Mouse (Mus musculus): ENCODE measurements around the gene Faxc. TPM values are rescaled to one million over a fixed set of nuclear protein-coding genes. Genes with fewer than 3 reads are reported as not detected.

The Faxc gene
- polyA plus RNA-seq, 1 experiment from 2014 or later = 0.47 TPM

DNA sequence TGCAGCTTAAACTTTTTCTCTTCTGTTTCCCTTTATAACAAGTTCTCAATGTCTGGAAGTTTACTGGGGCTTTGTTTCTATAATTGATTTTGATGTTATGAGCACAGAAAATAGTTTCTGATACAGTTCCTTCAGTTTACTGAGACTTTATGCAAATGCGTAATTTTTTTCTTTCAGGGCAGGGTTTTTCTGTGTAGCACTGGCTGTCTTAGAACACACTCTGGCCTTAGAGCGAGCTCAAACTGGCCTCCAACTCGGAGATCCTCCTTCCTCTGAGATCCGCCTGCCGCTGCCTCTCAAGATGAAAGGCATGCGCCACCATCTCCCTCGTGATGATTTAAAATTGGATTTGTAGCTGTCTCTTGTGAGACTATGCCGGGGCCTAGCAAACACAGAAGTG lies 6.8 kb downstream of the Faxc start:
- Histone ChIP-seq H3K9me3 (ENCODE audit: low read length) (no peaks in the 10 kb centered on the region), H3K9ac (replicated peaks; ENCODE audit: low read depth) (no peak overlapping the region), H3K27me3 (replicated peaks; ENCODE audit: insufficient read depth, low read length) (no peaks in the 10 kb centered on the region), H3K4me2 (replicated peaks; ENCODE audit: low read depth, low read length) (no peak overlapping the region), H3K4me3 (ENCODE audit: low read depth, low read length) (no peak overlapping the region), H3K36me3 (ENCODE audit: insufficient read depth, low read length) (no peaks in the 10 kb centered on the region), H3K27ac (ENCODE audit: low read length) (no peak overlapping the region), H3K4me1 (ENCODE audit: insufficient read depth, low read depth, low read length) (no peaks in the 10 kb centered on the region)
- no peak for TF ChIP-seq CTCF (IDR thresholded peaks at IDR 0.05)
- no peak for TF ChIP-seq EP300 (IDR thresholded peaks at IDR 0.05)
- DNase-seq (ENCODE audit: low spot score) (no peak), ATAC-seq (no peak)
- 82% methylated on average over 8 of the region's 8 CpGs for WGBS

DNA sequence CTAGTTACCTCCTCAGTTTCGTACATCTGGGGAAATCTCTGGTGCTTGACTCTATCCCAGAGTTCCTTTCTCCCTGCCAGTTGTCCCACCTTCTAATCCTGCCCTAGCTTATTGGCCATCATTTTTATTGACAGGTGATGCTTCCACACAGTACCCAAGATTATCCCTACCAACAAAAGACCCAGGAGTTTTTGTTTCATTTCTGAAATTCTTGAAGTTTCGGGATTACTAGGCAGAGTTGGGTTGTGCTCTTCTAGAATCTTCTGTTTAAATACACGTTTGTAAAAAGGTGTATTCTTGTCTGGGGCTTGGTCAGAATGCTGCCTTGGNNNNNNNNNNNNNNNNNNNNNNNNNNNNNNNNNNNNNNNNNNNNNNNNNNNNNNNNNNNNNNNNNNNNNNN lies 13.5 kb downstream of the Faxc start:
- Histone ChIP-seq H3K9ac (replicated peaks; ENCODE audit: low read depth) (no peak overlapping the region), H3K4me2 (replicated peaks; ENCODE audit: low read depth, low read length) (no peak overlapping the region), H3K27me3 (replicated peaks; ENCODE audit: insufficient read depth, low read length) (no peaks in the 10 kb centered on the region), H3K4me3 (ENCODE audit: low read depth, low read length) (no peak overlapping the region), H3K9me3 (ENCODE audit: low read length) (no peaks in the 10 kb centered on the region), H3K36me3 (ENCODE audit: insufficient read depth, low read length) (no peaks in the 10 kb centered on the region), H3K27ac (ENCODE audit: low read length) (no peak overlapping the region), H3K4me1 (ENCODE audit: insufficient read depth, low read depth, low read length) (no peaks in the 10 kb centered on the region)
- no peak for DNase-seq (ENCODE audit: low spot score)
- ATAC-seq = no peak
- TF ChIP-seq EP300 (IDR thresholded peaks at IDR 0.05) = no peak
- no peak for TF ChIP-seq CTCF (IDR thresholded peaks at IDR 0.05)
- WGBS = 81% methylated on average over 3 of the region's 3 CpGs

DNA sequence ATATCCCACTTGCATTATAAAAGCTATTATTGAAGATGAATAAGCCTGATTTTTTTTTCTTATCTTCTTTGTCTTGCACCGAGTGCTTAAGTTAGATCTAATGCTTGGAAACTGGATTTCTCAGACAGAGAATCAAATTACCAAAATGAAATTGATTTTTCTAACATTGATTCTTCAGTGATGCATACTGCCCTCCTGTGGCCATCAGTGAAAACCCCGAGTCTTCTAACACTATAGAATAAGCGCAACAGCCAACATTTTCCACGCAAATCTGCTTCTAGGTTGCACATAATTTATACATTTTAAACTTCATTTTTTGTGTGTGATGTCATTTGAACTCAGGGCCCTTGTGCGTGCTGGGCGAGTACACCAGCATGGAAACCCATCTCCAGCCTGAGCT lies 20.3 kb downstream of the Faxc start:
- Histone ChIP-seq H3K4me2 (replicated peaks; ENCODE audit: low read depth, low read length) (no peak overlapping the region), H3K27ac (ENCODE audit: low read length) (no peak overlapping the region), H3K36me3 (ENCODE audit: insufficient read depth, low read length) (no peaks in the 10 kb centered on the region), H3K4me1 (ENCODE audit: insufficient read depth, low read depth, low read length) (no peaks in the 10 kb centered on the region), H3K27me3 (replicated peaks; ENCODE audit: insufficient read depth, low read length) (no peaks in the 10 kb centered on the region), H3K4me3 (ENCODE audit: low read depth, low read length) (no peak overlapping the region), H3K9ac (replicated peaks; ENCODE audit: low read depth) (no peak overlapping the region), H3K9me3 (ENCODE audit: low read length) (no peaks in the 10 kb centered on the region)
- 33% methylated on average over 6 of the region's 6 CpGs for WGBS
- peak; percentile 41 for DNase-seq (ENCODE audit: low spot score)
- no peak for ATAC-seq
- no peak for TF ChIP-seq EP300 (IDR thresholded peaks at IDR 0.05)
- TF ChIP-seq CTCF (IDR thresholded peaks at IDR 0.05) = peak; percentile 71

DNA sequence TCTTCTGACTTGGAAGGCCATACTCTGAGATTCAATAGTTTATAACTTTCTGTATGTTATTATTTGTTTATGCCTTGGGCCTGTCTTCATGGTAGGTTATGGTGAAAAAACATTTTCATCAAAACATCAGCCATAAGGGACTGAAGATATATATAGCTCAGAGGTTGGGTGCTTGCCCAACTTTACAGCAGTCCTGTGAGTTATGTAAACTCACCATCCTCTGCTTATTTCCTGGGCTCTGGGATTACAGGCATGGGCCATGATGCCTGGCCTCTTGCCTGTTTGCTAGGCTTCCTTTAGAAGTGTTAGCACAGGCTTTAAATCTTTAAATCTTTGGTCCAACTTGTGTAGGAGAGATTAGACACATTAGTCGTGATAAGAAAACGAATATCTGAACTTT lies 21.1 kb downstream of the Faxc start:
- no peaks in the 10 kb centered on the region for H3K9me3 ChIP-seq (ENCODE audit: low read length)
- H3K4me3 ChIP-seq (ENCODE audit: low read depth, low read length) = no peak overlapping the region
- no peak overlapping the region for H3K9ac ChIP-seq (replicated peaks; ENCODE audit: low read depth)
- no peak overlapping the region for H3K27ac ChIP-seq (ENCODE audit: low read length)
- ATAC-seq (no peak), DNase-seq (ENCODE audit: low spot score) (no peak)
- 41% methylated on average over 2 of the region's 2 CpGs for WGBS
- no peaks in the 10 kb centered on the region for H3K36me3 ChIP-seq (ENCODE audit: insufficient read depth, low read length)
- no peak overlapping the region for H3K4me2 ChIP-seq (replicated peaks; ENCODE audit: low read depth, low read length)
- H3K4me1 ChIP-seq (ENCODE audit: insufficient read depth, low read depth, low read length) = no peaks in the 10 kb centered on the region
- no peaks in the 10 kb centered on the region for H3K27me3 ChIP-seq (replicated peaks; ENCODE audit: insufficient read depth, low read length)
- TF ChIP-seq EP300 (IDR thresholded peaks at IDR 0.05) (no peak), CTCF (IDR thresholded peaks at IDR 0.05) (no peak)

DNA sequence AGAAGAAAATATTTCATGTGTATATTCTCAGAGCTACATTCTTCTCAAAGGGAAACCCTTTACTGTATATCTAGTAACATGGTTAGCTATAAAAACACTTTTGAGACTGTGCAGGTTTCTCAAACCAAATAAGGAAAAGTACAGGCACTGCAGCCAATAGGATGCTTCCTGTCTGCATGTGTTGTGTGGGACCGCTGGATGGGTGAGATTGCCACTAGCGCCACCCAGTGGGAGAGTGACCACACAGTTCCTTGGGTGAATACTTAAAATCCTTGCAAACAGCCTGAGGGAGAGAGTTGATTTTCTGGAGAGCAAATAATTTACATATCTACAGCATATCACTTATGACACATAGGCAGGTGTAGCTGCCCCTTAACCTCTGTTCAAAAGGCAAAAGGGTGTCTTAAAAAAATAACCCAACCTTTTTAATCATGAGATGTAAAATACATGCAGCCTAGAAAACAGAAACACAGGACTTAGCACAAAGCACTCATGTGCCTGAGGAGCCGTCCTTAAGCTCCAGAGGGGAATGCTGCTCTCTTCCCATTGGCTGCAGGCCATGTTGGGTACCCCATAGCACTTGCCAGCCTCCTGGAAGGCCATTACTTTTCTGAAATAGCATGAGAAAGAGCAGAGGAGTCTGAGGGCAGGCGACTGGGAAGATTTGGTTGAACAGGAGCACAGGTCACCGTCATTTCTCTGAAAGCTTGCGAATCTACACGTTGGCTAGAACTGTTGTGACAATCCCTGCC lies 26.6 kb downstream of the Faxc start:
- Histone ChIP-seq H3K4me2 (replicated peaks; ENCODE audit: low read depth, low read length) (no peak overlapping the region), H3K36me3 (ENCODE audit: insufficient read depth, low read length) (no peaks in the 10 kb centered on the region), H3K4me1 (ENCODE audit: insufficient read depth, low read depth, low read length) (no peaks in the 10 kb centered on the region), H3K27me3 (replicated peaks; ENCODE audit: insufficient read depth, low read length) (no peaks in the 10 kb centered on the region), H3K9ac (replicated peaks; ENCODE audit: low read depth) (no peak overlapping the region), H3K27ac (ENCODE audit: low read length) (no peak overlapping the region), H3K4me3 (ENCODE audit: low read depth, low read length) (no peak overlapping the region), H3K9me3 (ENCODE audit: low read length) (no peaks in the 10 kb centered on the region)
- TF ChIP-seq CTCF (IDR thresholded peaks at IDR 0.05) (peak; percentile 77), EP300 (IDR thresholded peaks at IDR 0.05) (no peak)
- 58% methylated on average over 7 of the region's 7 CpGs for WGBS
- ATAC-seq (peak; percentile 77), DNase-seq (ENCODE audit: low spot score) (peak; percentile 73)

DNA sequence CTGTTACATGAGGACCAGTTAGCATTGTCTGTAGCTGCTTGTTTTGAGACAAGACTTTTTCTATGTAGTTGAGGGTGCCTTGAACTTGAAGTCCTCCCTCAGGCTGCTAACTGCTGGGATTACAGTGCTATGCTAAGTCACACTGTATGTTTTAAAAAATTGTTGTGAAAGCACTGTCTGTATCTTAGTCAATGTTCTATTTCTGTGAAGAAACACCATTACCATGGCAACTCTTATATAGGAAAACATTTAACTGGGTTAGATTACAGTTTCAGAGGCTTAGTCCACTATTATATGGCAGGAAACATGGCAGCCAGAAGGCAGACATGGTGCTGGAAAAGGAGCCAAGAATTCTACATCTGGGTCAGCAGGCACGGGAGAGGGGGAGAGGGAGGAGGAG lies 40.8 kb downstream of the Faxc start:
- Histone ChIP-seq H3K9ac (replicated peaks; ENCODE audit: low read depth) (no peak overlapping the region), H3K4me3 (ENCODE audit: low read depth, low read length) (no peak overlapping the region), H3K4me1 (ENCODE audit: insufficient read depth, low read depth, low read length) (no peaks in the 10 kb centered on the region), H3K9me3 (ENCODE audit: low read length) (no peaks in the 10 kb centered on the region), H3K36me3 (ENCODE audit: insufficient read depth, low read length) (no peaks in the 10 kb centered on the region), H3K4me2 (replicated peaks; ENCODE audit: low read depth, low read length) (no peak overlapping the region), H3K27ac (ENCODE audit: low read length) (no peak overlapping the region), H3K27me3 (replicated peaks; ENCODE audit: insufficient read depth, low read length) (no peaks in the 10 kb centered on the region)
- WGBS = 33% methylated on average over 1 of the region's 1 CpGs
- no peak for ATAC-seq
- TF ChIP-seq EP300 (IDR thresholded peaks at IDR 0.05) = no peak
- TF ChIP-seq CTCF (IDR thresholded peaks at IDR 0.05) = no peak
- peak; percentile 18 for DNase-seq (ENCODE audit: low spot score)

Measured in lung, postnatal 0 days (tissue).